Mouse (Mus musculus): ENCODE data around the gene Ccl25.

Gene Ccl25

DNA sequence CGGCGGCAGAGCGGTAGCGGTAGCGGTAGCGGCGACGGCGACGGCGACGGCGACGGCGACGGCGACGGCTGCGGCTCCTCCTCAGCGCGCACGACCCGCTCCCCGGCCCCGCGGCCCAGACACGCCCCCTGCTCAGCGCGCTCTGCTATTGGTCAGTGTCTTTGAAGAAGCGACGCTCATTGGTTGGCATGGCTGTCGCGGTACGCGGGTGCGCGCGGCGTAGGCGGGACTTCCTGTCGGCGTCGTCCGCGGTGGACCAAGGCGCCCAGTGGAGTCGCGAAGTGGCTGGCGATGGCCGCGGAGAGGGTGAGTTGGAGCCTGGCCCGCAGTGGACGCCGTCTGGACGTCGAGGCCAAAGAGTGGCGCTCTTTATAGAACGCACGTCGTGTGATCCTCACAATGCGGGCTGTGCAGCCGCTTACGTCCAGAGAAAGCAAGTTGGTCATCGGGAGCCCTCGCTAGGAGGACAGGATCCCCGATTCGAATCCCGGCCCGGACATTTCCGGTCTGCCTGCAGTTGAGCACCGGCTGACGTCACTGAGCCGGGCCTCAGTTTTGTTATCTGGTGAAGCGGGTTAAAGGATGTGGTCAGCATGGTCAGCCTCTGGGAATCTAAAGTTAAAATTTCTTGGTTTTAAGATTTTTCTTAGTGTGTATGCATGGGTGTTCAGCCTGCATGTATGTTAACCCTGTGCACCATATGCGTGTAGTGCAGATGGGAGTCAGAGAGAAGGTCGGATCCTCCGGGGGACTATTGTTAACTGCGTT lies at the start of gene Ccl25, which contains the start of gene Elavl1:
TSS of gene Ccl25 (plus strand) at position 228 of the 768 bp plus-strand sequence.
TSS of gene Elavl1 (minus strand) at position 431 of the 768 bp plus-strand sequence.
- peak; percentile 98 for DNase-seq (ENCODE audit: low spot score in 2 of 2)

DNA sequence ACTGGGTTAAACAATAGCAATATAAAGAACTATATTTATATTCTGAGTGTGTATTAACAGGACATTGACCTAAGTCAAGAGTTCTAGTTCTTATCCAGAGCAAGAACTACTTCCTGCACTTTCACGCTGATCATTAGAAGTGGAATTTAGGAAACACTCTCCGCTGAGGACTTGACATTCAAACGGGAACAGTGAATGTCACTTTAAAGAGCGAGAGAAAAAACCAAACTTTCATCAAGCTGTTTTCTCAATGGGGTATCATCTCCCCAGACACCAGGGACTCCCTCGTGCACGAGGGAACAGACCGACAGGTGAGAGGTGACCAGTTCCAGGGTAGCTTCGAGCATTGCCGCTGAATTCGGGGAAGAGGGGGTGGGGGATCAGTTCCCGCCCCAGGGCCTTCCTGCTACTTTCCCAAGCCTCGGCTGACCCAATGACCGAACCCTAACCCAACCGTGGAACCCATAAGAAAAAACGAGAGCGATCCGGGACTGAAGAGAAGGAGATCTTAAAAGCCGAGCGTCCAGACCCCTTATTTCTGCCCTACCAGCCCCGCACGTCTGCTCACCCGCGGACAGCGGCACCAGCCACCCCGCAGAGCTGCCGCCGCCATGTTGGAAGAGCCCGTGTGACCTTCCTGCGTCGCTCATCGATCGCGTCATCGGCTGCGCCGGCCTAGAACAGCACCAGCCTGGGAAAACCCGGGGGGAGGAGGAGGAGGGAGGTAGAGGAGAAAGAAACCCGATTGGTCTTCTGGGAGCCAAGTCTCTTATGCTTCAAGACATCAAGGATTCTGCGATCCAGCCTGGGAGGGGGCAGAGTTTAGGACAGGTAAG lies 49.5 kb upstream of the Ccl25 start, which contains the start of gene Timm44:
TSS of gene Timm44 (minus strand) at position 639 of the 836 bp plus-strand sequence.
- peak; percentile 82 to 97 for DNase-seq (ENCODE audit: low spot score in 2 of 2)

DNA sequence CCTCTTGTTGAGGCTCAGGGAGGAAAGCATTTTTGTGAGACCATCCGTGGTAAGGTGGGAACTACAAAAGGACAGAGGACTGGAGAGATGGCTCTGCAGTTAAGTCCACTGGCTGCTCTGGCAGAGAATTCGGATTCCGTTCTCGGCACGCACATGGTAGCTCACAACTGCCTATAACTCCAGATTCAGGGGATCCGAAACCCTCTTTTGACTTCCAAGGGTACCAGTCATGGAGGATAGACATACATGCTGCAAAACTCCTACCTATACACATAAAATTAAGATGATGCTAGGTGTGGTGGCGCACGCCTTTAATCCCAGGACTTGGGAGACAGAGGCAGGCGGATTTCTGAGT lies 48.9 kb upstream of the Ccl25 start:
- DNase-seq (ENCODE audit: low spot score in 2 of 2): no peak

GRCm38 (mm10) chr8:4292738-4293137 lies 32.3 kb upstream of the Ccl25 start:
- no peak for DNase-seq (ENCODE audit: low spot score in 2 of 2)

DNA sequence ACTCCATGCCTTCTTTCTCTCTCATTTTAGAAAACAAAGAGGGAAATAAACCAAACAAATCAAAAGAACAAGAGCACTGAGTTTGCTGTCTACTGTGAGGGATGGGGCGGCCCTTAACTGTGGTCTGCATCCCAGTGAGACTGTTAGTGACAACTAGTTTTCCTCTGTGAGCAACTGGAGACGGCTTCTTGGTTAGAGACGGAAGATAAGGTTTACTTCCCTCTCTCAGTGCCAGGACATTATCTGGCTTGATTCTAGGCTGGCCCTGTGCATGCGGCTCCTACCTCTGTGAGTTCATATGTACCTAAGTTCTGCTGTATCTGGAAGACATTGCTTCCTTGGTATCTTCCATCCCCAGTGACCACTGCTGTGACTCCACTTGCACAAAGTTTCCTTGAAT lies 27.2 kb upstream of the Ccl25 start:
- DNase-seq (ENCODE audit: low spot score in 2 of 2): no peak

- DNase-seq (ENCODE audit: low spot score in 2 of 2): no peak
These were observed 20.9 kb upstream of the Ccl25 start for GRCm38 (mm10) chr8:4304124-4304547.

GRCm38 (mm10) chr8:4305838-4306237 lies 19.2 kb upstream of the Ccl25 start:
- no peak for DNase-seq (ENCODE audit: low spot score in 2 of 2)

- no peak for DNase-seq (ENCODE audit: low spot score in 2 of 2)
These were observed 12.9 kb upstream of the Ccl25 start for GRCm38 (mm10) chr8:4312104-4312503.

DNA sequence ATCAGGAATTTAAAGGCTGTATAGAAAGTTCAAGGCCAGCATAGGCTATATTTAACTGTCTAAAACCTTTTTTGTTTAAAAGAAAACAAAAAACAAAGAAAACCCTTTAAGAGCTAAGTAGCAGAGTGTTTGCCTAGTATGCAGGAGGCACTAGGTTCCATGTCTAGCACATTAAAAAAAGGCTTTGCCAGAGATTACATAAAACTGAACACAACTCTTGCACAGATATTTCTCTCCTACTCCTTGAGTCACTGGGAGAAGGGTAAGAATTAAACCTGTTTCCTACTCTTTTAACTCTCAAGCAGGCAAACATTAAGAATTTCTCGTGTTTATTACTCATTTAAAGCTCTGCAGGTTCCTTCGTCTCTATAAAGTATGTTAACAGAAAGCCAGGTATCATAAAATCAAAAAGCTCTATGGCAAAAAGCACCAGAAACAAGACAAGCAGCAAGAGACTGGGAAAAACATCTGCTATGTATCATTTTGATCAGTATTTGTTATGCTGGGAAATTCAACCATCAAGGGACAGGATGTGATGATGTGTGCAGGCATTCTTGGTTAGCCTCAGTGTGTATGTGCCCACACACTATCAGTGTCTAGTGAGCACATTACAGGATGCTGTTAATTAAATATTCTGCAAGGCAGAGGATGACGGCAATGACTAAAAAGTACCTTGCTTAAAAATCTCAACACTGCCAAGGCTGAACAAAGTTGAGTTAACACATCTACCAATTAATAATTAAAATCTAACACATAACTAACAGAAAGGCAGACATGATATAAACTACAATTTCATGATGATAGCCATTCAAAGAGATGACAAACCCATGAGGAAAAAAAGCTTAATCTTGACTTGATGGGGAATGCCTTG lies 11.5 kb upstream of the Ccl25 start:
- no peak for DNase-seq (ENCODE audit: low spot score in 2 of 2)

DNA sequence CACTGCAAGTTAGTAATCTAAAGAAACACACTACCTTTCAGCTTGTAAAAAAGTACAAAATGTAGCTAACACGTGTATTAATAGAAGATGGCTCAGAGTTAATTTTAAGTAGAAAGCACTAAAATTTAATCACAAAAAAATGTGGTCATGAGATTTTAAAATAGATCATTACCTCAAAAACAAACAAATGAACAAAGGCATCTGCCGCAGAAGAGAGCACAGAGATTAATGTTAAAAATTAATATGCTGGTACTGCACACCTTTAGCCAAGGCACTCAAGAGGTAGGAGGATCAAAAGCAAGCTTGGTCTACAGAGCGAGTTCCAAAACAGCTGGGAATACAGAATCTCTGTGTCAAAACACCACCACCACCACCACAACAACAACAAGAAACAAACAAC lies 10.2 kb upstream of the Ccl25 start:
- no peak for DNase-seq (ENCODE audit: low spot score in 2 of 2)

DNA sequence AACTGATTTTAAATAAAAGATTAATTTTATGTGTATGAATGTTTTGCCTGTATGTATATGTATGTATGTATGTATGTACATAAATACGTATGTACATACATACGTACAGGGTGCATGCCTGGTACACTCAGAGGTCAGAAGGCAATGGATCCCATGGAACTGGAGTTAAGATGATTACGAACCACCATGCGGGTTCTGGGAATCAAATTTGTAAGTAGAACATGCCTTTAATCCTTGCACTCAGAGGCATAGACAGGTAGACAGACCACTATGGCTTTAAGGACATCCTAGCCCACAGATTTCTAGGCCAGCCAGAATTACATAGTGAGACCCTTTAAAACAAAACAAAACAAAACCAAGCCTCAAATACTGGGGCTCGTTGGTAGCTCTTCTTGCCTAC lies 6.9 kb upstream of the Ccl25 start:
- no peak for DNase-seq (ENCODE audit: low spot score in 2 of 2)

DNA sequence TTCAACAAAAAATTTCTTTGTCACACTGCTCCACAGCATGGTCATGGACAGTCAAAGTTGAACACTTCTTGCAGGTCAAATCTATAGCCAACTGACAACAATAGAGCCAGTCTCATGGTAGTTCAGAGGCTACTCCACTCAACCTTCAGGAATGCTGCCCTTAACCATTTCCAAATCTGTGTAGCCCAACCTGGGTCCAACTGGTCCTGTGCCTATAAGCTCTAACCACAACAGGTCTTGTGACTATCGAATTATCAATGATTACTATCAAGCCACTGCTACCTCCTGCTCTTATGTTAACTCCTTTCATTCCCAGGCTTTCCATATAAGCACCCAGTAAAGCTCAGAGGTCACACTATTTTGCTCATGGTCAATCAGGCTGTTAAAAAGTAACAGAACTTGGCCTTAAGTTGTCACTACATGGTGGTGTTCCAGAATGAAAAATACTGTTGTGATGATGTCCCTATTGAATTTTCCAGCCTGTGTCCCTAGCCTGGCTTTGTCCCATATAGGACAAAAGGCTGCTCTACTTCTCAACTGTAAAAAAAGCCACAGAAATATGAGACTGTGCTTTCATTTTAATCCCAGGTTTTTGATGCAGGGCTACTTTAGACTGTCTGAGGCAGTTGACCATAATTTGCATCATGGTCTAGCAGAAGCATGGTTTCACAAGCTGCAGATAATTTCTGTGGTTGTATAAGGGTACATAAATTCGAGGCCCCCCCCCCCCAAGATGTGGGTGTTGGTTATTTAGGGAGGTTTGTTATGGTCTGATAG lies 6.0 kb upstream of the Ccl25 start:
- no peak for DNase-seq (ENCODE audit: low spot score in 2 of 2)

- DNase-seq (ENCODE audit: low spot score in 2 of 2): no peak
These were observed 5.5 kb upstream of the Ccl25 start for GRCm38 (mm10) chr8:4319573-4319872.

DNA sequence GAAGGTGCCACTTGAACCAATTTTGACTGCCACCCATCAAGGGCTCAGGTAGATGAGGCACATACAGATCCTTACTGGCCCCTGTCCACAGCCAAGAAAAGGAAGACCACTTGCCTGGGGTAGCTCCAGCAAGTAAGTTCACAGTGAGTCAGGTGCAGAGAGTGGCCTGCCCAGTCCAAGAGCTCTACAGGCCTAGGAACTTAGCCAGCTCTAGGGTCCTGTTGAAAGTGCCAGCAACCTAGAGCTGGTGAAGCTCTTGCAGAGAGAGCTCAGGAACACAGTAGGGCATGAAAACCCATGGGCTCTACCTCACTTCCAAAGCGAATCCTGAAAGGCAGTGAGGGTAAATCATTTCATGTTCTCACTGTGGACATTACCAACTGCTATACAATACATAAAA lies 4.6 kb upstream of the Ccl25 start:
- no peak for DNase-seq (ENCODE audit: low spot score in 2 of 2)

DNA sequence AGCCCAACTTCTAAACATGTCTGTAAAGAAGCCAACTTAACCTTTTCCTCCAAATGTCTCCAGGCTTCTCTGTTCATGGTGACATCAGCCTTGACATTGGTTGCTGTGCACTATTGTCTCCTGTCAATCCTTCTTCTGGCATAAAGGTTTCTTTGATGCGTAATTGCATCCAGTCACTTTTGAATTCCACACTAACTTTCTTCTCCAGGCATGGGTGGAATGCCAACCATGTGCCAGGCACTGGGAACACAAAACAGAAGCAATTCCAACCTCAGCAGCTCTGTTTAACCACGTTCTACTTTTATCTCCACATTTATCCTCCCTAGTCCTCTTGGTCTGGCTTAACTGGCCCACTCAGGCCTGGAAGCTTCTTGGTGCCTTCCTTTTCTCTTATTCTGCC lies 4.0 kb upstream of the Ccl25 start:
- DNase-seq (ENCODE audit: low spot score in 2 of 2): no peak

DNA sequence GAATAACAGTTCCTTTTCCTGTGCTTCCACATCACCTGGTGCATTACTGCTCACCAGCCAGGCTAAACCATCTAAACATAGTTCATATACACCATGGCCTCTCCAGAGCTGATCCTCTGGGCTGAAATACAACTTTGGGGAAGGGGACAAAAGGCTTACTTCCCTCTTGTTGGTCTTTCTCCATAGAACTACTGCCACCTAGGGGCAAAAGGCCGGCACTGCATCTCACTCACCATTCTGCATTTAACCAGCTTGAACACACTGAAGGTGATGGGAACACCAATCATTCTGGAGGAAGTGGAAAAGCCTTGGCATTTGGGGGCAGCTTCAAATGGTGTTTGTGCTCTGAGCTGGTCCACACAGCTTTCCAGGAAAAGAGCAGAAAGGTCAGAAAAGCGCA lies 2.5 kb upstream of the Ccl25 start:
- DNase-seq (ENCODE audit: low spot score in 2 of 2): peak; percentile 81 to 88

GRCm38 (mm10) chr8:4323917-4324316 lies 1.1 kb upstream of the Ccl25 start:
- peak; percentile 20 to 30 for DNase-seq (ENCODE audit: low spot score in 2 of 2)

GRCm38 (mm10) chr8:4324525-4324924 lies 485 bp upstream of the Ccl25 start:
- DNase-seq (ENCODE audit: low spot score in 2 of 2): no peak

DNA sequence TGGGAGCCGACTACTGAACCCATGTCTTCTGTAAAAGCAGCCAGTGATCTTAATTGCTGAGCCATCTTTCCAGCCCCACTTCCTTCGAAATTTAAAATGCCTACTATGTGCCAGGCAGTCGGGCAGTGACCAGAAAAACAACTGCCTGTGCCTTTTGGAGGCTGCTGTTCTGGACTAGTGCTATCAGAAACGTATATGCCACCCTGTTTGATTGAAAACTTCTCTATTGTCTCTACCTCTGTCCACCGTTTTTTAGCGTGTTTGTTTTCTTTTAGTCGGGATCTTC lies 684 bp downstream of the Ccl25 start:
- no peak for DNase-seq (ENCODE audit: low spot score in 2 of 2)

DNA sequence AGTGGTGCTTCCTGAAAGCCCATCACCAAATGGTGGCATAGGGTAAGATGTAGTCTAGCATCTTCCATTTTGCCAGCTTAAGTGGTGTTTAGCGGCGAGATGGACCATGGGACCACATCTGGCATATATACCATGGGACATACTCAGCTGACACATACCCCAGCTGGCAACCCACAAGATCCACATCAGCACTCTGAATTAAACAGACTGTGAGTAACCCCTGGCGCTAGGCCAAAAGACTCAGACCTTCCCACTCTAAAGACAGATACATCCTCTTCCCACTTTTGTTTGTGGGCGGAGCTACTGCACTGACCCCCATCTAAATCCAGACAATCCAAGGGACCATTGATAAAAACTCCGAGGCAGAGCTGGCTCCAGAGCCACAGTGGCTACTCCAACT lies 4.0 kb downstream of the Ccl25 start:
- no peak for DNase-seq (ENCODE audit: low spot score in 2 of 2)

- no peak for DNase-seq (ENCODE audit: low spot score in 2 of 2)
These were observed 9.0 kb downstream of the Ccl25 start for GRCm38 (mm10) chr8:4333966-4334365.

- no peak for DNase-seq (ENCODE audit: low spot score in 2 of 2)
These were observed 10.7 kb downstream of the Ccl25 start for GRCm38 (mm10) chr8:4335678-4336077.
